Mouse (Mus musculus): ENCODE results near the gene Neurod2.

- TF ChIP-seq CTCF (IDR thresholded peaks at IDR 0.05; ENCODE audit: insufficient read depth, low read depth, low read length) (no peak), POLR2A (IDR thresholded peaks at IDR 0.05; ENCODE audit: insufficient read depth, low read depth, low read length) (no peak)
Observed at GRCm38 (mm10) chr11:98357396-98358160, 28.1 kb upstream of the Neurod2 start.

Data from olfactory bulb, adult 2 months (tissue).